9 mouse cellular contexts compared by ENCODE assay signal in genomic region chr10:68013137-68013536, GRCm38 (mm10). TPM values are rescaled to one million over a fixed set of nuclear protein-coding genes. Genes with fewer than 3 reads are reported as not detected.
DNase-seq lines count a peak whose midpoint lies in the region; ATAC-seq and TF ChIP-seq lines count a peak whose summit lies in the region.
"Had no signal": no experiment of that assay in that cellular context is flagged by ENCODE, and none has a peak within 500 bp of the region (broad histone marks: within the 10 kb centered on the region; RNA-seq: fewer than 3 reads in every experiment).

No protein-coding gene starts in this region.

- peaks cover 5% of the 10 kb centered on the region; the same call in 1 of the 2 replicates for H3K36me3 ChIP-seq in hindbrain, embryonic 11.5 days (ENCODE audit: control insufficient read depth, insufficient read depth, low read length)
- peaks cover 16% of the 10 kb centered on the region; the same call in 1 of the 2 replicates for H3K36me3 ChIP-seq in hindbrain, embryonic 12.5 days
- H3K36me3 ChIP-seq in CH12.LX (replicated peaks in 1 of 2; ENCODE audit: control insufficient read depth in 1 of 2, insufficient read depth in 1 of 2, low read length in 1 of 2), result no peaks in the 10 kb centered on the region
- H3K36me3 ChIP-seq in lung, embryonic 14.5 days (ENCODE audit: insufficient read depth), result peaks cover 10% of the 10 kb centered on the region; the same call in 1 of the 2 replicates
- H3K36me3 ChIP-seq: embryonic facial prominence, embryonic 15.5 days had no signal

- in situ Hi-C loops in CH12.LX (cut with MboI; ENCODE audit: low pct_ligation_motif_present, low pct_unique_long_range_greater_than_20kb, low sequenced_read_pairs), result no loop called here

- no peak overlapping the region for H3K4me3 ChIP-seq in hindbrain, embryonic 11.5 days (ENCODE audit: low read depth, low read length)
- no peak overlapping the region for H3K4me3 ChIP-seq in hindbrain, embryonic 12.5 days
- H3K4me3 ChIP-seq in CH12.LX (replicated peaks in 1 of 3; ENCODE audit: low read depth in 2 of 3, low read length in 2 of 3, poor library complexity in 1 of 3), result no peak overlapping the region
- H3K4me3 ChIP-seq in lung, embryonic 14.5 days (ENCODE audit: low read depth, low read length), result no peak overlapping the region
- H3K4me3 ChIP-seq: embryonic facial prominence, embryonic 15.5 days had no signal

- peak; percentile 40 for TF ChIP-seq RAD21 in CH12.LX (IDR thresholded peaks at IDR 0.05; ENCODE audit: low read depth, low read length)

- H3K27ac ChIP-seq in hindbrain, embryonic 11.5 days (ENCODE audit: low read depth, low read length), result no peak overlapping the region
- H3K27ac ChIP-seq in hindbrain, embryonic 12.5 days, result no peak overlapping the region
- no peak overlapping the region for H3K27ac ChIP-seq in CH12.LX (ENCODE audit: insufficient read depth, low read depth)
- H3K27ac ChIP-seq in lung, embryonic 14.5 days (ENCODE audit: low read depth), result no peak overlapping the region
- H3K27ac ChIP-seq: embryonic facial prominence, embryonic 15.5 days had no signal

- no peak for TF ChIP-seq POLR2A in CH12.LX (IDR thresholded peaks at IDR 0.05; ENCODE audit: low read depth, low read length)

- DNase-seq in hindbrain, embryonic 11.5 days (ENCODE audit: low spot score), result peak; percentile 48
- DNase-seq in CH12.LX (ENCODE audit: extremely low read depth), result peak; percentile 54
- peak; percentile 17 for DNase-seq in c-Kit-negative CD71-positive TER-119-positive erythroid progenitor cells, embryonic 14.5 days (ENCODE audit: low read depth, low spot score)
- DNase-seq in lung, embryonic 14.5 days, result peak; percentile 36
- DNase-seq in spleen, postnatal 4 days (ENCODE audit: low spot score in 2 of 2), result peak; percentile 29 to 75
- no peak for DNase-seq in left cerebral cortex, adult 11 months (ENCODE audit: low spot score)
- DNase-seq in ovary, adult 18-20 months (ENCODE audit: low spot score), result no peak

- H3K27me3 ChIP-seq in hindbrain, embryonic 11.5 days (ENCODE audit: control insufficient read depth, insufficient read depth, low read length), result no peaks in the 10 kb centered on the region
- no peaks in the 10 kb centered on the region for H3K27me3 ChIP-seq in hindbrain, embryonic 12.5 days
- H3K27me3 ChIP-seq in CH12.LX (replicated peaks), result no peaks in the 10 kb centered on the region
- no peaks in the 10 kb centered on the region for H3K27me3 ChIP-seq in lung, embryonic 14.5 days (ENCODE audit: insufficient read depth, low read length)
- H3K27me3 ChIP-seq: embryonic facial prominence, embryonic 15.5 days had no signal

- H3K4me1 ChIP-seq in hindbrain, embryonic 11.5 days (replicated peaks; ENCODE audit: control insufficient read depth, insufficient read depth, low read length), result no peaks in the 10 kb centered on the region
- H3K4me1 ChIP-seq in hindbrain, embryonic 12.5 days, result no peaks in the 10 kb centered on the region
- 0 out of 4 replicates have a peak, but pooled peaks cover 0 to 3% of the 10 kb centered on the region in 2 experiments for H3K4me1 ChIP-seq in CH12.LX (ENCODE audit: control insufficient read depth in 1 of 2, insufficient read depth in 2 of 2)
- no peaks in the 10 kb centered on the region for H3K4me1 ChIP-seq in lung, embryonic 14.5 days (ENCODE audit: insufficient read depth)

- H3K79me2 ChIP-seq in CH12.LX (replicated peaks; ENCODE audit: control insufficient read depth, extremely low read depth, insufficient read depth, poor library complexity, severe bottlenecking), result no peaks in the 10 kb centered on the region

- ATAC-seq in hindbrain, embryonic 11.5 days (ENCODE audit: low FRiP score), result no peak
- no peak for ATAC-seq in hindbrain, embryonic 12.5 days (ENCODE audit: low FRiP score)
- ATAC-seq in lung, embryonic 14.5 days (ENCODE audit: insufficient read depth), result no peak

- TF ChIP-seq EP300 in CH12.LX (IDR thresholded peaks at IDR 0.05; ENCODE audit: low read length), result no peak

- H3K9me3 ChIP-seq in hindbrain, embryonic 11.5 days (ENCODE audit: control insufficient read depth, low read length), result no peaks in the 10 kb centered on the region
- H3K9me3 ChIP-seq in hindbrain, embryonic 12.5 days (replicated peaks), result no peaks in the 10 kb centered on the region
- H3K9me3 ChIP-seq in CH12.LX (replicated peaks; ENCODE audit: low read length), result no peaks in the 10 kb centered on the region
- H3K9me3 ChIP-seq in lung, embryonic 14.5 days (ENCODE audit: low read depth, low read length), result no peaks in the 10 kb centered on the region
- H3K9me3 ChIP-seq: embryonic facial prominence, embryonic 15.5 days had no signal

- WGBS in hindbrain, embryonic 11.5 days, result 76% methylated on average over 2 of the region's 2 CpGs
- WGBS in hindbrain, embryonic 12.5 days, result 79% methylated on average over 2 of the region's 2 CpGs
- 86% methylated on average over 2 of the region's 2 CpGs for WGBS in lung, embryonic 14.5 days

- H3K9ac ChIP-seq in hindbrain, embryonic 11.5 days (ENCODE audit: low read depth, low read length), result no peak overlapping the region
- no peak overlapping the region for H3K9ac ChIP-seq in hindbrain, embryonic 12.5 days
- H3K9ac ChIP-seq in CH12.LX (ENCODE audit: insufficient read depth, low read depth), result no peak overlapping the region
- no peak overlapping the region for H3K9ac ChIP-seq in lung, embryonic 14.5 days
- H3K9ac ChIP-seq: embryonic facial prominence, embryonic 15.5 days had no signal

- TF ChIP-seq CTCF in CH12.LX (conservative IDR thresholded peaks at IDR 0.05 in 1 of 2, IDR thresholded peaks at IDR 0.05 in 1 of 2; ENCODE audit: low read depth in 2 of 2, low read length in 2 of 2), result peak; percentile 86 to 100
- peak; percentile 87 for TF ChIP-seq CTCF in lung, embryonic 14.5 days (IDR thresholded peaks at IDR 0.05; ENCODE audit: low read depth)

- H3K4me2 ChIP-seq in hindbrain, embryonic 11.5 days (replicated peaks; ENCODE audit: low read depth, low read length), result no peak overlapping the region
- no peak overlapping the region for H3K4me2 ChIP-seq in hindbrain, embryonic 12.5 days (replicated peaks)
- no peak overlapping the region for H3K4me2 ChIP-seq in CH12.LX (ENCODE audit: insufficient read depth, low read depth, poor library complexity, severe bottlenecking)
- H3K4me2 ChIP-seq in lung, embryonic 14.5 days, result no peak overlapping the region
- H3K4me2 ChIP-seq: embryonic facial prominence, embryonic 15.5 days had no signal

- dilution Hi-C loops in CH12.LX (cut with MboI; ENCODE audit: extremely low pct_ligation_motif_present, extremely low pct_unique_long_range_greater_than_20kb, low sequenced_read_pairs), result no loop called here

TF ChIP-seq in CH12.LX, 34 proteins besides CTCF, POLR2A, EP300 and RAD21:
- TF ChIP-seq NELFE (IDR thresholded peaks at IDR 0.05; ENCODE audit: low read depth, low read length), result peak; percentile 84; the same call in 1 of the 2 replicates
- TF ChIP-seq MAX (IDR thresholded peaks at IDR 0.05; ENCODE audit: low read length), result no peak
- TF ChIP-seq TCF12 (IDR thresholded peaks at IDR 0.05; ENCODE audit: low read depth, low read length), result no peak
- TF ChIP-seq SMC3 (IDR thresholded peaks at IDR 0.05; ENCODE audit: low read depth, low read length), result peak; percentile 71

RNA-seq across cellular contexts. Expression of gene Rtkn2, which starts 33.8 kb away (rescaled TPM):
- 17.7 and 17.8 TPM in 2 replicates for polyA plus RNA-seq in hindbrain, embryonic 11.5 days (2014; fragmentation: Nextera tagmentation; extraction: Ambion mirVana)
- 13.4 and 14.0 TPM in 2 replicates for polyA plus RNA-seq in hindbrain, embryonic 12.5 days (2016; fragmentation: Nextera tagmentation; extraction: Ambion mirVana)
- total RNA-seq in CH12.LX (2012; rRNA removed) (0.46 and 0.59 TPM in 2 replicates), CH12.LX (2014; rRNA removed) (0.59 and 0.99 TPM in 2 replicates)
- 0.78 and 0.93 TPM in 2 replicates for polyA plus RNA-seq in CH12.LX (2012; ENCODE audit: insufficient read length, low read depth)
- polyA plus RNA-seq in lung, embryonic 14.5 days (2014; fragmentation: Nextera tagmentation; extraction: Ambion mirVana), result 14.9 and 16.0 TPM in 2 replicates

Comparison
In these comparisons a context has a peak if more than half of its experiments do, and no peak if none do; other contexts are left out.
1. DNase-seq: peak in hindbrain, embryonic 11.5 days (single experiment), CH12.LX (single experiment), c-Kit-negative CD71-positive TER-119-positive erythroid progenitor cells, embryonic 14.5 days (single experiment), lung, embryonic 14.5 days (single experiment) and spleen, postnatal 4 days (2 of 2); none in left cerebral cortex, adult 11 months (single experiment) and ovary, adult 18-20 months (single experiment).